Mouse (Mus musculus) liver, embryonic 18 days (tissue): Measurements from ENCODE around the gene Hist1h1c. TPM values are rescaled to one million over a fixed set of nuclear protein-coding genes. Genes with fewer than 3 reads are reported as not detected.

Source experiments
- polyA plus RNA-seq: library from polyadenylated mRNA; depleted of rRNA; stranded (reverse); fragments of >200 nt; gene quantifications from 2 replicates; pipeline ENCODE4 v1.2.3, GENCODE M21; 2012; rRNA removed

Hist1h1c gene
- 40.4 and 60.9 TPM in 2 replicates for polyA plus RNA-seq

GRCm38 (mm10) chr13:23738677-23739068 lies at the start of gene Hist1h1c:
Hist1h1c (plus strand) TSS chr13:23738808.

GRCm38 (mm10) chr13:23695514-23695913 lies 43.1 kb upstream of the Hist1h1c start, which contains the start of gene Hist1h1t:
Hist1h1t (plus strand) TSS chr13:23695814.

DNA sequence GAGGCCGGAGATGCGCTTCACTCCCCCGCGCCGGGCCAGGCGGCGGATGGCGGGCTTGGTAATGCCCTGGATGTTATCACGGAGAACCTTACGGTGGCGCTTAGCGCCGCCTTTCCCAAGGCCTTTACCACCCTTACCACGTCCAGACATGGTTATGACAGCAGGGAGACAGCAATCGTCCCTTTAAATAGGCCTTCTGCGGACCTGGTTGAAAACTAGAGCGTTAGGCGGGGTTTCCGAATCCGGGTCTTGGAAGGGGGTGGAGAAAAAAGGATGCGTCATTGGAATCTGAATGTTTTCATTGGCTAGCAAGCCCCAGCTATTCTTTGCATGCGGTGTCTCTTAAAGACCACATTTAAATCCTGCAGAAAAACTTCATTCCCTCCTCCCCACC lies 40.3 kb upstream of the Hist1h1c start, which contains the start of gene Hist1h4c:
Hist1h4c (minus strand) TSS at position 155 of the 394 bp plus-strand sequence.

DNA sequence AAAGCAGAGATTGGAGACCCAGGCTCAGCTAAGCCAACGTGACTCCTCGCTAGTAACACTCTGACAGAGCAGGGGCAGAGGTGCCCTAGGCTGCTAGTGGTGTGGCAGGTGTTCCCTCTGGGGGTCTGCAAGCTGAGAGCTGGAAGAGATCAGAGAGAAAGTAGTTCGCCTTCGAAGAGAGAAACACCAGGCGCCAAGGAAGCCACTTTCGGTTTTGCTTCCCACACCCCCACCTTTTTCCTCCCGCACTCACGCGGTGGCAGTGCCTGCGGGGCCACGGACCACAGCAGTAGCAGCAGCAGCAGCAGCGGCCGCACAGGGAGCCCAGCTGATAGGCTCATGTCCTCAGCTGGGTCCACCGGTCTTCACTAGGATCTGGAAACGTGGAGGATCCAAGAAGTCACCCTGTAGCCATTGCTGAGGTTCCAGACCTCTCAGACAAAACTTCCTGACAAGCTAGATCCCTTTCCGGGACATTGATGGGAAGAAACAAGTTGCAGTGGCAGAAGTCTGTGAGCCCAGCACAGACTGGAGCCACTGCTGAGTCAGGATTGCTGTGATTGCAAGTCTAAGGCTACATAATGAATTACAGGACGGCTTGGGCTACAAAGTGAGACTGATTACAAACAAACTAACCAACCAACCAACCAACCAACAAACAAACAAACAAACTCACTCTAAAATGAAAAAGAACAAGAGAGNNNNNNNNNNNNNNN lies 28.1 kb upstream of the Hist1h1c start, which contains the start of gene Hfe:
Hfe (minus strand) TSS at position 481 of the 716 bp plus-strand sequence.

GRCm38 (mm10) chr13:23745381-23746161 lies 7.0 kb downstream of the Hist1h1c start, which contains the start of gene Hist1h3c:
Hist1h3c (minus strand) TSS chr13:23745602.

DNA sequence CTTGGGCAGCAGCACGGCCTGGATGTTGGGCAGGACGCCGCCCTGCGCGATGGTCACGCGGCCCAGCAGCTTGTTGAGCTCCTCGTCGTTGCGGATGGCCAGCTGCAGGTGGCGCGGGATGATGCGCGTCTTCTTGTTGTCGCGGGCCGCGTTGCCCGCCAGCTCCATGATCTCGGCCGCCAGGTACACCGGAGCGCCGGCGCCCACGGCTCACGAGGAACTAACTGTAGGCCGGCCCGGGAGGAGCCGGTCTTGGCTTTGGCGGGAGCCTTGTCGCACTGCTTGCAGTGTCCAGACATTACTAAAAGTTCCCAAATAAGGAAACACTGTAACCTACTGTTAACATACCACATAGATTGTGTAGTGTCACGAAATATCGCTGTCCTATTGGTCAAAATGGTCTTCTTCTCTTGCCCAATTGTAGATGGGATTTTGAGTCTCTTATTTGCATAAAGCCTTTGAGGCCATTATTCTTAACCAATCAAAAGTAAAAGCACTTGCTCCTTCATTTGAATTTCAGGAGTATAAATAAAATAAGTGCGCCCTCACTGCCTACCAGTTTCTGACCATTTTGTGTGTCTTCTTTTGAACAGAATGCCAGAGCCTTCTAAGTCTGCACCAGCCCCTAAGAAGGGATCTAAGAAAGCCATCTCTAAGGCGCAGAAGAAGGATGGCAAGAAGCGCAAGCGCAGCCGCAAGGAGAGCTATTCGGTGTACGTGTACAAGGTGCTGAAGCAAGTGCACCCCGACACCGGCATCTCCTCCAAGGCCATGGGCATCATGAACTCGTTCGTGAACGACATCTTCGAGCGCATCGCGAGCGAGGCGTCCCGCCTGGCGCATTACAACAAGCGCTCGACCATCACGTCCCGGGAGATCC lies 7.8 kb downstream of the Hist1h1c start, which contains the start of gene Hist1h2bb:
Hist1h2bb (plus strand) TSS at position 534 of the 880 bp plus-strand sequence.

GRCm38 (mm10) chr13:23750839-23751477 lies 12.3 kb downstream of the Hist1h1c start, which contains the start of gene Hist1h2ab:
Hist1h2ab (plus strand) TSS chr13:23751126.

GRCm38 (mm10) chr13:23752067-23752741 lies 13.6 kb downstream of the Hist1h1c start, which contains the start of gene Hist1h3b:
Hist1h3b (plus strand) TSS chr13:23752267.

DNA sequence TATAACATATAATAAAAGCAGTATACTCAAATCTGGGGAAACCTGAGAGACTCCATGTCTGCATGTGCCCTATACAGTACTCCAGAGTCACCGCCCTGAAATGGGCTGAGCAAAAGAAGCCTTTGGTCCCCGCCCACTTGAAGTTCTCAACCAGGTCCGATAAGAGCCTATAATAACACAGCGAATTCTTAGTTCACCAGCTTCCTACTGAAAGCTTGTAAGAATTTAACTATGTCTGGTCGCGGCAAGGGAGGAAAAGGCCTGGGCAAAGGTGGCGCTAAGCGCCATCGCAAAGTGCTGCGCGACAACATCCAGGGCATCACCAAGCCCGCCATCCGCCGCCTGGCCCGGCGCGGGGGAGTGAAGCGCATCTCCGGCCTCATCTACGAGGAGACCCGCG lies 18.2 kb downstream of the Hist1h1c start, which contains the start of gene Hist1h4b:
Hist1h4b (plus strand) TSS at position 224 of the 400 bp plus-strand sequence.

GRCm38 (mm10) chr13:23760972-23761864 lies 22.6 kb downstream of the Hist1h1c start, which contains the start of gene Hist1h4a:
Hist1h4a (minus strand) TSS chr13:23761230.

GRCm38 (mm10) chr13:23761871-23762821 lies 23.5 kb downstream of the Hist1h1c start, which contains the start of gene Hist1h3a:
Hist1h3a (minus strand) TSS chr13:23762386.

DNA sequence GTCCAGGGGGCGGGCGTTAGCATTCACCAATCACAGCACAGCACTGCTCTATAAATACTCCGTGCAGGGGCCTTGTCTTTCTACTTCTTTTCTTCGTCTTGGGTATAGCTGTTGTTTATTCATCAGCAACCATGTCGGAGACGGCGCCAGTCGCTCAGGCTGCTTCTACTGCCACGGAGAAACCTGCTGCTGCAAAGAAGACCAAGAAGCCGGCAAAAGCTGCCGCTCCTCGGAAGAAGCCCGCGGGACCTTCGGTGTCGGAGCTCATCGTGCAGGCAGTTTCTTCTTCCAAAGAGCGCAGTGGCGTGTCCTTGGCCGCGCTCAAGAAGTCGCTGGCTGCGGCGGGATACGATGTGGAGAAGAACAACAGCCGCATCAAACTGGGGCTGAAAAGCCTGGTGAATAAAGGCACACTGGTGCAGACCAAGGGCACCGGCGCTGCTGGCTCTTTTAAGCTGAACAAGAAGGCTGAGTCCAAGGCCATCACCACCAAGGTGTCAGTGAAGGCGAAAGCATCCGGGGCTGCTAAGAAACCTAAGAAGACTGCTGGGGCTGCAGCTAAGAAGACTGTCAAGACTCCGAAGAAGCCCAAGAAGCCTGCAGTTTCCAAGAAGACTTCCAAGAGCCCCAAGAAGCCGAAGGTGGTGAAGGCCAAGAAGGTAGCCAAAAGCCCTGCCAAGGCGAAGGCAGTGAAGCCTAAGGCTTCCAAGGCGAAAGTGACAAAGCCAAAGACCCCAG lies 25.1 kb downstream of the Hist1h1c start, which contains the start of gene Hist1h1a:
Hist1h1a (plus strand) TSS at position 81 of the 738 bp plus-strand sequence.

DNA sequence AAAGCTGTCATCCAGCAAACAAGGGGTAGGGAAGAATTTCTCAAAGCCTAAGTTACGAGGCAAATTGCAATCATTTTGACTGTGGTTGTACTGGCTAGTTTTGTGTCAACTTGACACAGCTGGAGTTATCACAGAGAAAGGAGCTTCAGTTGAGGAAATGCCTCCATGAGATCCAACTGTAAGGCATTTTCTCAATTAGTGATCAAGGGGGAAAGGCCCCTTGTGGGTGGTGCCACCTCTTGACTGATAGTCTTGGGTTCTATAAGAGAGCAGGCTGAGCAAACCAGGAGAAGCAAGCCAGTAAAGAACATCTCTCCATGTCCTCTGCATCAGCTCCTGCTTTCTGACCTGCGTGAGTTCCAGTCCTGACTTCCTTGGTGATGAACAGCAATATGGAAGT lies 31.0 kb downstream of the Hist1h1c start, which contains the start of gene Trim38:
Trim38 (plus strand) TSS at position 301 of the 400 bp plus-strand sequence.

